Mouse (Mus musculus): ENCODE measurements around the gene Fam83e.

- TF ChIP-seq CTCF (IDR thresholded peaks at IDR 0.05; ENCODE audit: extremely low read depth, insufficient read length, insufficient replicate concordance, low read depth, low read length) (no peak), POLR2A (IDR thresholded peaks at IDR 0.05; ENCODE audit: low read depth, low read length) (no peak)
Measured at GRCm38 (mm10) chr7:45710477-45711191, 10.4 kb upstream of the Fam83e start.

All from small intestine, adult 2 months (tissue).